Comparison of ENCODE assay signal across 26 mouse cellular contexts in the genomic region with DNA sequence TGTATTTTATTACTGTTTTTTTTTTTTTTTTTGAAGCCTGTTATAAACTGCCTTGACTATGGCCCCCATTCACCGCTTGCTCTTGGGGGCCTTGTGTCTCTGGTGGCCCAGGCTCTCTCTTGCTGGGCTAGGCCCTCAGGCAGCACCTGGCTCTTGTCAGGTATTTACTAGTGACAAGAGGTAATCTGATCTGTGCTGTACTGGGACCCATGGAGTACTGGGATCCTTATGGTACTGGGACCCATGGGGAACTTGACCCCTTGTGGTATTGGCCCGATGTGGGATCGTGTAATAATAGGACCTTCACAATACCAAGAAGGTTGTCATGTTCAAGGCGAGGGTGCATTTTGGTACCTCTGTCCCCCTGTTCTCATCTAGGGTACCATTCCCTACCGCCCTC. TPM values are rescaled to one million over a fixed set of nuclear protein-coding genes. Genes with fewer than 3 reads are reported as not detected.
DNase-seq lines count a peak whose midpoint lies in the region; ATAC-seq and TF ChIP-seq lines count a peak whose summit lies in the region.
"Had no signal": no experiment of that assay in that cellular context is flagged by ENCODE, and none has a peak within 500 bp of the region (broad histone marks: within the 10 kb centered on the region; RNA-seq: fewer than 3 reads in every experiment).

No protein-coding gene starts in this region.

- H3K36me3 ChIP-seq in forebrain, embryonic 13.5 days (ENCODE audit: poor library complexity, severe bottlenecking): no peaks in the 10 kb centered on the region
- H3K36me3 ChIP-seq in forebrain, embryonic 10.5 days (replicated peaks): peaks cover 24% of the 10 kb centered on the region
- peaks cover 22% of the 10 kb centered on the region; the same call in 1 of the 2 replicates for H3K36me3 ChIP-seq in hindbrain, embryonic 10.5 days
- H3K36me3 ChIP-seq in hindbrain, embryonic 11.5 days (ENCODE audit: control insufficient read depth, insufficient read depth, low read length): no peaks in the 10 kb centered on the region
- peaks cover 4% of the 10 kb centered on the region; the same call in 1 of the 2 replicates for H3K36me3 ChIP-seq in embryonic facial prominence, embryonic 12.5 days
- H3K36me3 ChIP-seq in limb, embryonic 13.5 days: peaks cover 6% of the 10 kb centered on the region; the same call in 1 of the 2 replicates
- H3K36me3 ChIP-seq: embryonic facial prominence, embryonic 15.5 days; heart, embryonic 12.5 days had no signal

- ATAC-seq in forebrain, embryonic 13.5 days: no peak
- ATAC-seq in hindbrain, embryonic 11.5 days (ENCODE audit: low FRiP score): no peak
- ATAC-seq in embryonic facial prominence, embryonic 12.5 days (ENCODE audit: insufficient number of reproducible peaks, insufficient read depth, low FRiP score, low TSS enrichment): no peak
- no peak for ATAC-seq in limb, embryonic 13.5 days (ENCODE audit: low FRiP score, low read depth)
- ATAC-seq: activated CD4-positive, CD25-positive, alpha-beta regulatory T cell, adult 4 months; CD4-positive, CD25-positive, alpha-beta regulatory T cell, adult 4 months; forebrain, embryonic 16.5 days; hindbrain, embryonic 16.5 days; inflammation-experienced regulatory T-cells, adult 6 months; intestine, postnatal 0 days; Patski had no signal

- H3K4me1 ChIP-seq in forebrain, embryonic 13.5 days: peaks cover 73% of the 10 kb centered on the region
- peaks cover 98% of the 10 kb centered on the region for H3K4me1 ChIP-seq in forebrain, embryonic 10.5 days
- H3K4me1 ChIP-seq in hindbrain, embryonic 10.5 days (replicated peaks): peaks cover 98% of the 10 kb centered on the region
- peaks cover 16% of the 10 kb centered on the region for H3K4me1 ChIP-seq in hindbrain, embryonic 11.5 days (replicated peaks; ENCODE audit: control insufficient read depth, insufficient read depth, low read length)
- H3K4me1 ChIP-seq in embryonic facial prominence, embryonic 12.5 days: peaks cover 82% of the 10 kb centered on the region
- peaks cover 84% of the 10 kb centered on the region for H3K4me1 ChIP-seq in limb, embryonic 13.5 days
- peaks cover 6% of the 10 kb centered on the region; the same call in 1 of the 2 replicates for H3K4me1 ChIP-seq in cerebellum, adult 2 months (ENCODE audit: control insufficient read depth, insufficient read depth, low read length)

- 96% methylated on average over 5 of the region's 5 CpGs for WGBS in forebrain, embryonic 13.5 days
- 95% methylated on average over 5 of the region's 5 CpGs for WGBS in forebrain, embryonic 10.5 days
- 88% methylated on average over 5 of the region's 5 CpGs for WGBS in hindbrain, embryonic 10.5 days
- WGBS in hindbrain, embryonic 11.5 days: 96% methylated on average over 5 of the region's 5 CpGs
- 80% methylated on average over 5 of the region's 5 CpGs for WGBS in embryonic facial prominence, embryonic 12.5 days
- WGBS in limb, embryonic 13.5 days: 84% methylated on average over 5 of the region's 5 CpGs
- WGBS in cerebellum, adult 2 months: 96% methylated on average over 5 of the region's 5 CpGs

- H3K27ac ChIP-seq in forebrain, embryonic 13.5 days: peak overlapping the region; percentile 81; the same call in 1 of the 2 replicates
- H3K27ac ChIP-seq in forebrain, embryonic 10.5 days: no peak overlapping the region
- H3K27ac ChIP-seq in hindbrain, embryonic 10.5 days: 0 out of 2 replicates have a peak overlapping the region, but pooled peaks have one; percentile 2
- no peak overlapping the region for H3K27ac ChIP-seq in hindbrain, embryonic 11.5 days (ENCODE audit: low read depth, low read length)
- H3K27ac ChIP-seq in embryonic facial prominence, embryonic 12.5 days: peak overlapping the region; percentile 73; the same call in 1 of the 2 replicates
- peak overlapping the region; percentile 88; the same call in 1 of the 2 replicates for H3K27ac ChIP-seq in limb, embryonic 13.5 days
- H3K27ac ChIP-seq in cerebellum, adult 2 months (ENCODE audit: insufficient read depth, low read length): no peak overlapping the region
- H3K27ac ChIP-seq: heart, adult 2 months had no signal

- no peaks in the 10 kb centered on the region for H3K9me3 ChIP-seq in forebrain, embryonic 13.5 days (replicated peaks)
- H3K9me3 ChIP-seq in forebrain, embryonic 10.5 days: no peaks in the 10 kb centered on the region
- no peaks in the 10 kb centered on the region for H3K9me3 ChIP-seq in hindbrain, embryonic 10.5 days
- H3K9me3 ChIP-seq in hindbrain, embryonic 11.5 days (ENCODE audit: control insufficient read depth, low read length): no peaks in the 10 kb centered on the region
- no peaks in the 10 kb centered on the region for H3K9me3 ChIP-seq in embryonic facial prominence, embryonic 12.5 days
- H3K9me3 ChIP-seq in limb, embryonic 13.5 days: no peaks in the 10 kb centered on the region
- H3K9me3 ChIP-seq: embryonic facial prominence, embryonic 15.5 days; heart, embryonic 12.5 days; hindbrain, embryonic 12.5 days had no signal

- TF ChIP-seq POLR2A in cerebellum, adult 2 months (IDR thresholded peaks at IDR 0.05; ENCODE audit: borderline replicate concordance, insufficient read depth, low read length): no peak

- peaks cover 12% of the 10 kb centered on the region for H3K27me3 ChIP-seq in forebrain, embryonic 13.5 days
- H3K27me3 ChIP-seq in forebrain, embryonic 10.5 days (ENCODE audit: poor library complexity, severe bottlenecking): peaks cover 20% of the 10 kb centered on the region
- H3K27me3 ChIP-seq in hindbrain, embryonic 10.5 days (ENCODE audit: insufficient read depth, poor library complexity, severe bottlenecking): peaks cover 15% of the 10 kb centered on the region; the same call in 1 of the 2 replicates
- 0 out of 2 replicates have a peak, but pooled peaks cover 4% of the 10 kb centered on the region for H3K27me3 ChIP-seq in hindbrain, embryonic 11.5 days (ENCODE audit: control insufficient read depth, insufficient read depth, low read length)
- no peaks in the 10 kb centered on the region for H3K27me3 ChIP-seq in embryonic facial prominence, embryonic 12.5 days
- H3K27me3 ChIP-seq in limb, embryonic 13.5 days: no peaks in the 10 kb centered on the region
- peaks cover 5% of the 10 kb centered on the region; the same call in 1 of the 2 replicates for H3K27me3 ChIP-seq in cerebellum, adult 2 months (ENCODE audit: control insufficient read depth, insufficient read depth, low read length)
- H3K27me3 ChIP-seq: embryonic facial prominence, embryonic 15.5 days; heart, embryonic 12.5 days had no signal

- TF ChIP-seq CTCF in cerebellum, adult 2 months (IDR thresholded peaks at IDR 0.05; ENCODE audit: borderline replicate concordance, insufficient read depth, low read depth, low read length): no peak

- no peak overlapping the region for H3K4me3 ChIP-seq in forebrain, embryonic 13.5 days
- no peak overlapping the region for H3K4me3 ChIP-seq in forebrain, embryonic 10.5 days
- no peak overlapping the region for H3K4me3 ChIP-seq in hindbrain, embryonic 10.5 days
- H3K4me3 ChIP-seq in hindbrain, embryonic 11.5 days (ENCODE audit: low read depth, low read length): no peak overlapping the region
- H3K4me3 ChIP-seq in embryonic facial prominence, embryonic 12.5 days: no peak overlapping the region
- no peak overlapping the region for H3K4me3 ChIP-seq in limb, embryonic 13.5 days
- no peak overlapping the region for H3K4me3 ChIP-seq in cerebellum, adult 2 months (replicated peaks; ENCODE audit: insufficient read depth, low read depth, low read length)
- H3K4me3 ChIP-seq: embryonic facial prominence, embryonic 15.5 days; erythroblast, embryonic 14.5 days; heart, adult 2 months; heart, embryonic 12.5 days; hindbrain, embryonic 12.5 days had no signal

- DNase-seq in forebrain, embryonic 10.5 days (ENCODE audit: extremely low spot score, low spot score): no peak
- no peak for DNase-seq in hindbrain, embryonic 10.5 days (ENCODE audit: low spot score)
- DNase-seq in hindbrain, embryonic 11.5 days (ENCODE audit: low spot score): no peak
- no peak for DNase-seq in cerebellum, adult 2 months
- DNase-seq in cerebellum, adult 18-20 months: no peak
- DNase-seq: adrenal gland, adult 2 months; adrenal gland, postnatal 25 days; B cell, adult 2 months; cerebellum, adult 9-10 months; cerebellum, postnatal 25 days; gastrocnemius, postnatal 10 days; heart, adult 2 months had no signal

- no peak overlapping the region for H3K9ac ChIP-seq in forebrain, embryonic 13.5 days
- H3K9ac ChIP-seq in hindbrain, embryonic 11.5 days (ENCODE audit: low read depth, low read length): no peak overlapping the region
- H3K9ac ChIP-seq in embryonic facial prominence, embryonic 12.5 days: no peak overlapping the region
- no peak overlapping the region for H3K9ac ChIP-seq in limb, embryonic 13.5 days
- H3K9ac ChIP-seq: embryonic facial prominence, embryonic 15.5 days; hindbrain, embryonic 12.5 days had no signal

- no peak overlapping the region for H3K4me2 ChIP-seq in forebrain, embryonic 13.5 days
- no peak overlapping the region for H3K4me2 ChIP-seq in hindbrain, embryonic 11.5 days (replicated peaks; ENCODE audit: low read depth, low read length)
- H3K4me2 ChIP-seq in embryonic facial prominence, embryonic 12.5 days (replicated peaks): no peak overlapping the region
- H3K4me2 ChIP-seq in limb, embryonic 13.5 days (replicated peaks): no peak overlapping the region
- H3K4me2 ChIP-seq: heart, embryonic 12.5 days; hindbrain, embryonic 12.5 days had no signal

RNA-seq across cellular contexts. Expression of gene Sulf2, which starts 4.9 kb away (rescaled TPM):
- 25.3 and 28.9 TPM in 2 replicates for polyA plus RNA-seq in forebrain, embryonic 13.5 days (2015; fragmentation: Nextera tagmentation; extraction: Ambion mirVana)
- 71.1 and 73.6 TPM in 2 replicates for polyA plus RNA-seq in forebrain, embryonic 10.5 days (2016; fragmentation: Nextera tagmentation; extraction: Ambion mirVana)
- polyA plus RNA-seq in hindbrain, embryonic 10.5 days (2016; fragmentation: Nextera tagmentation; extraction: Ambion mirVana): 83.8 and 87.8 TPM in 2 replicates
- 104 and 115 TPM in 2 replicates for polyA plus RNA-seq in hindbrain, embryonic 11.5 days (2014; fragmentation: Nextera tagmentation; extraction: Ambion mirVana)
- 229 and 238 TPM in 2 replicates for polyA plus RNA-seq in embryonic facial prominence, embryonic 12.5 days (2016; fragmentation: Nextera tagmentation; extraction: Ambion mirVana)
- 171 and 181 TPM in 2 replicates for polyA plus RNA-seq in limb, embryonic 13.5 days (2015; fragmentation: Nextera tagmentation; extraction: Ambion mirVana)
- polyA plus RNA-seq in cerebellum, adult 2 months (2012; rRNA removed): 39.2 and 40.0 TPM in 2 replicates

Comparison
In these comparisons a context has a peak if more than half of its experiments do, and no peak if none do; other contexts are left out.
1. H3K27ac ChIP-seq: peak in forebrain, embryonic 13.5 days (single experiment), hindbrain, embryonic 10.5 days (single experiment), embryonic facial prominence, embryonic 12.5 days (single experiment) and limb, embryonic 13.5 days (single experiment); none in forebrain, embryonic 10.5 days (single experiment), hindbrain, embryonic 11.5 days (single experiment) and cerebellum, adult 2 months (single experiment).